Mouse (Mus musculus) thymus, postnatal 4 days (tissue): ENCODE measurements around the gene Gpr63.
"Not testable (repeated sequence)": the region's sequence is repeated elsewhere in the genome, so short reads cannot be mapped to it uniquely, and the experiment has no call there.

ENCODE experiments used
- DNase-seq: peaks from one replicate; pipeline ENCODE4 v3.0.0; 2021

Gpr63 gene

DNA sequence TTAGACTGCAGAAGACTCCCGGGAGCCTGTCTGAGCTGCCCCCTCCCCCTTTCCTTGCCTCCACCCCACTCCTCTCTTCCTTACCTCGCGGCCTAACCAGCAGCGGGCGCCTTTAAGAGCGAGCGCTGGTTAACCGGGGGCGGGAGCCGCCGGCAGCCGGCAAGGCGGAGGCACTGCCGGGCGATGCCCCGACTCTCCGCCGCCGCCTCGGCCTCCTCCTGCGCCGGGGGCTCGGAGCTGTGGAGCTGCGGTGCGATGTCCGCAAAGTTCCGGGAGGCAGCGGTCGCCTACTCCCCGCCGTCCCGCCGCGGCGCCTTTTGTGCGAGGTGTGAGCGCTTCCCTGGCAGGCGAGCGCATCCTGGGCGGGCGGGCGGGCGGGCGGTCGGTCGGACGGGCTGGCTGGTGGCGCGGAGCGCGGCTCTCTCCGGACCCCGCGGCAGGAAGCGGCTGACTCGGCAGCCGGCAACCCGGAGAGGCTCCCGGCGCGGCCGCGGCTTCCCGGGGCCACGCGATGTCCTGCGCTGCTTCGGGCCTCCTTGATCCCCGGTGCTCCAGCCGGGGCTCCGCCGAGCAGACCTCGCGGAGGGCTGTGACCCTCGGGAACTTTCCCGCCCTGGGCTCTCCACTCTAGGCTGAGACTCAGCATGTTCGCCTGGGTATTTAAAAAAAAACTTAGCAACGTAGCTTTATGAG, at the start of gene Gpr63:
TSS of gene Gpr63 (plus strand) at position 109 of the 693 bp plus-strand sequence.
- DNase-seq: peak; percentile 45

DNA sequence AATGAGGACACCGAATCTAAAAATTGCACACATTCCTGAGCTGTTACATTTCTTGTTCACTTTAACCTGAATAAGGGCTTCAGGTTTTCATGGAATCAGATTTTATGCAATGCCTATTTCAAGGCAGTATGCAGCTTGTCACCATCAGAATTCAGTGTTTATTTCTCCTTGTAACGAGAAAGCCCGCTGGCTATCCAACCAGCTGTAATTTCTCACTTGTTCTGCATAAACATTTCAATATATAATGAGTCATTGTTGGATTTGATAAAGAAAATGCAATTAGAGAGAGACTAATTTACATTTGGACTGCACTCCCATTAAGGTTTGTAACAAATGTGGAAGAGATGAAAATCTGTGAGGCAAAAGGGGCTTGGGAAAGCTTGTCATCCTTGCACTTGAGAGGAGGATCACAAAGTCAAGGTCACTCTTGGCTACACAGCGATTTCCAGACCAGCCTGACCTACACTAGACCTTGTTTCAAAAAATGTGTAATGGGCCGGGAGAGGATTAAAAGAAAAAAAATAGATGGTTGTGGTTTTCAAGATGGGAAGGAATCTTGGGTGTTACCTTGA, 46.1 kb upstream of the Gpr63 start:
- DNase-seq: no peak

DNA sequence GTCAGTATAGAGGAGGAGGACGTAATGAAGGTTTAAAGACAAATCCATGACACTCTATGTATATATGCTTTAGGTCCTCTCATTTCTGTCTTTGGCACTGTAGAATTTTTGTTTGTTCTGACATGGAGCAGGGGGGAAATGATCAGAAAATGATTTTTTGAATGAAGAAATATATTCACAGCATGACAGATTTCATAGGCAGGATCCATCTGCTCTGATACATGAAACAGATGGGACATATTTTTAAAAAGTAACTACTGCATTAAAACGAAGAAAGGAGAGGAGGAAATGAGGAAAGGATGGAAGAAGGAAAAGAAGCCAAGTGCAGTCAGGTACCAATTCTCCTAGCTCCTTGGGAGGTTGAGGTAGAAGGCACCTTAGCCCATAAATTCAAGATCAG, 41.5 kb upstream of the Gpr63 start:
- no peak for DNase-seq

DNA sequence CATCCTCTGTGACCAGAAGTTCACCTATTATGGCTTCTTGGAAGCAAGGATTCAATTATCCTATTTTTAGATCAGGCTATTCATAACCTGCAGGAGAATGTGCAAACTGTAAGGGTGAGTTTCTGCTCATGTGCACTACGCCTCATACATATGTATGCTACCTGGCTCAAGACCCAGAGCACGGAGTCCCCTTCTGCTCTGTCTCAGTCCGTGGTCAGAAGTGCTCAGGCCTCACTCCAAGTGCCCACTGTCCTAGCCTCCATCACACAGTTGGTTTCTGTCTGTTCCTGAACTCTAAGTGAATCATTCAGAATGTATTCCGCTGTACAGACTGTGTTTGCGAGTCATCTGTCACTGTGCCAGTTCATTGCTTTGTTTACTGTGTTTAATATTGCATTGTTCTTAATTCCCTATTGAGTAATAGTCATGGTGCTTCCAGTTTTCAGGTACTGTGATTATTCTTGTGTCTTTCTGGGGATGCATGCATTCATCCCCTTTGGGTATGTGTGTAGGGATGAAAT, 37.9 kb upstream of the Gpr63 start:
- no peak for DNase-seq

DNA sequence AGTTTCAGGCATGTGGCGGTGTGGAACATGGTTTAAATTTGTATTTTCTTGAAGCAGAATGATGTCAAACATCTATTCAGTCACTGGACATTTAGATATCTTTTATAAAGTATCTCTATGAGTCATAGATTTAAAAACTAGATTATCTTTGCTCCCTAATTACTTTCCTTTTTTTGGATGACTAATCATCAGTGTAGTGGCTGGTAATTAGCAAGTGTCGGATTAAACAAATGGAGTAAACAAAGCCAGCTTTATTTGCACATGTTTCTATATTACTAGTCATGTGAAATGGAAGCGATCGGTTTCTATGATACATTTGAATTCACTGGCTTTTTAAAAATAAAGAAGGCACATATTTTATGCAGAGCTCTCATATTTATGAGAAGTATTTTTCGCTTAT, 37.3 kb upstream of the Gpr63 start:
- no peak for DNase-seq

DNA sequence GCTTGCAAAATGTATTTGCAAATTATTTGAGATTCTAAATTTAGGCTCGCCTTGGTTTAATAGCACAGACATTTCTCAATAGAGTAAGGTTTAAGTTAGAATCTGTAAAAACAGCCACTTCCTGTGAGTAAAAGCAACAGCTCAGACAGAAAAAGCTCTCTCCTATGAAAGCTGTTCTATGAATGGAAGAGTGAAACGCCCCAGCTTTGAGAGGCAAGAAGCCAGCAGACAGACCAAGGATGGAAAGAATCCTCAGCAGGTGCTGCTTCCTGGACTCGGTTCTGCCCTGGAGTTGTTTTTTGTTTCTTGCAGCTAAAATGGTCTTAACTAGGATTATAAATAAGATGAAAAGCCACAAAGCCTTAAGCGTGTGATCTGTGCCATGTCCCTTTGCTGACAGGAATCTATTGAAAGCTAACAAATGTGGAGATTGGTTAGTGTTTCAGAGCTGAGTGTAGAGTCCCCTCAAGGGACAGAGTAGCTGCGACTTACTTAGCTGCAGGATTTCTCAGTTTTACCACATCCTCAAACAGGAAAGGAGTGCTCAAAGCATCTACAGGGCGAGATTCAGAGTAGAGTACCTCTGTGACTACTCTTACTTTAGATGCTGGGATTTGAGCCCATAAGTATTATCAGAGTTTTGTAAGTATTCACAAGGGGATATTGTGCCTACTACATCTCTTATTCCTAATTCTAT, 23.3 kb upstream of the Gpr63 start:
- no peak for DNase-seq

DNA sequence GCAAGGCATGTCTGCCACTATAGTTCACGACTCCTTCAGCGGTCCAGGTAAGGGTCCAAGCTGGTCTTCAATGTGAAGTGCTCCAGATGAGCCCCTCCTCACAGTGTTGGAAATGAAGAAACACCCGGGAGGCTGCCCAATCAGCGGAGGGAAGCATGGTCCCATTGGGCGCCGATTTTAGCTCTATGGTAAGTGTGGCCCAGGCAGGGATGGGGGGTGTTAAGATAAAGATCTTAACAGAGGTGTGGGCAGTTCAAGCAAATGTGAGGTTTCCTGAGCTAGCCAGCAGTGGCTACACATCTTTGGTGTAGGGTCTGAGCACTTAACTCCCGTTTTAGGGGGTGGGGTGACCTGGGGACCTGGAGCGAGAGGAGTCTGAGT, 299 bp upstream of the Gpr63 start:
- DNase-seq: no peak

DNA sequence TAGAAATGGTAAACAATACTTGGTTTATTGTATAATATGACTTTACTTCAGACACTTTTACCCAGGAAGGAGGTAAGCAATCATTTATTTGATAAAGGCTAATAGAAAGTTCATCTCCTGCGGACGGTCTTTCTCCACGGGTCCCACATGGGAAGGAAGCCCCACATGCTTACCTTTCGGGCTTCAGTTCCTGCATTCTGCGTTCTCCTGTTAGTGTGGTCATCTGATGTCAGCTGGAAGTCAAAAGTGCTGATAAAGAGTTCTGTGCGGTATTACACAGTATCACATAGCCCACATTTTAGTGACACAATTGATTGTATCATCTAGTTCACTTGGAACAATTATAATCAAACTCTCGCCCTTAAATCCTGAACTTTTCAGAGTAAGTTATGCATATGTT, 1.0 kb downstream of the Gpr63 start:
- DNase-seq: no peak

DNA sequence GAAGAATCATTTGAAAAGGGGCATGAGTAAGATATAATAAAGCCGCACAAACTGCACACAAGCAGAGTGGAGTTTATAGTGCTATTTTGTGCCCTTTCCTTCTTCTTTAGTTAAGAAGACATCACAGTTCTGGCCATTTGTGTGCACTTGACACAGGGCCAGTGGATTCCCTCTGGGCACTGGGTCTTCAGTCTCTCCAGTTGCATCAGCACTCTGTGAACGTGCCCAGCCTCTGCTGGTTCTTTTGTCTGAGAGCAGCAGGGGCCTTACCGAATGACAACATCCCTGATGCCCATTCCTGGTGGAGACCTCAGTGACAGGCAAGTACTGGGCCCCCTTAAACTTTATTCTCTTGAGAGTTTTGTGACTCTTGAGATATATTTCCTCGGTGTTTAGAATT, 12.4 kb downstream of the Gpr63 start:
- DNase-seq: no peak

DNA sequence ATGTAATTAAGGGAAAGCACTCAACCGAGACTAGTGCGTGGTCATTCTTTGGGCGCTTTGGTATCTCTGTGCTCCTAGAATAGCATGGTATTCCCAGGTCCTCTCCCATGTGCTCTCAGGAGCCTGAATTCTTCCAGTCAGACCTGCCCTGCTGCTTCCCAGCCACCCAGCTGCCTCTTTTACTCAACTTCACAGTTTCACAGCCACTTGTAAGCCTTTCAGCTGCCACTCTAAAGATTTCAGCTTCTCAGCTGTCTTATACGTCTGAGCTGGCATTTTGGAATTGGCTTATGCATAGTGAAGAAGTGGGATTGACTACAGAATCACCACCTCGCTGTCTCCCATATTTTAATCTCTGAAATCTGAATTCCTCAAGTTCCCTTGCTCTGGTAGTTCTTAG, 19.4 kb downstream of the Gpr63 start:
- no peak for DNase-seq

DNA sequence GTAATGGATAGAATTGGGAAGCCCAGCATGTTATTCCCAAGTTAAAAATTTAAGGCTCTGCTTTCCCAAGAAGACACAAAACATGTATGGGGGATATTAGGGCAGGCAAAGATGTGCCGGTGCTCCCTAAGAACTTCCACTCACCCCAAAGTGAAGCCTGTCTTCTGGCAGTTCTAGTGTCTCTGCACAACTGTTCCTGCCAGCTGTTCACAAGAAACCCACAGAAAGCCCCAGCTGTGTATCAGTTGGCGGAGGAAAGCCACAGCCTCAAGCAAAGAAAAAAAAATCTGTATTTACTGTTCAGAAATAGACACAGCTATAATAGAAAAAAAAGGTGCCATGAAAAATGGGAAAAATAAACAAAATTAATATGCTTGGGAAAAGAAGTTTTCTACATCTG, 25.3 kb downstream of the Gpr63 start:
- DNase-seq: no peak

DNA sequence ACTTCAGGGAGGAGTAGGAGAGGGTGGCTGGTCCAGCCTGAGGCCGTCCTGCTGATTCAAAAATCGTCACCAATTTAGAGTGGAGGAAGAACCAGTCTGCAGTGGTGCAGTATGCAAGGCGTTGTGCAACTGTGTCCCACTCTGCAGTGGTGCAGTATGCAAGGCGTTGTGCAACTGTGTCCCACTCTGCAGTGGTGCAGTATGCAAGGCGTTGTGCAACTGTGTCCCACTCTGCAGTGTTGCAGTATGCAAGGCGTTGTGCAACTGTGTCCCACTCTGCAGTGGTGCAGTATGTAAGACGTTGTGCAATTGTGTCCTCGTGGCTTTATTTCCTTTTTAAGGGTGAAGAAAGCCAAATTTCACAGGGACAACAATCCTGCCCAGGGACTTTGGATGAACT, 43.1 kb downstream of the Gpr63 start:
- not testable (repeated sequence) for DNase-seq

DNA sequence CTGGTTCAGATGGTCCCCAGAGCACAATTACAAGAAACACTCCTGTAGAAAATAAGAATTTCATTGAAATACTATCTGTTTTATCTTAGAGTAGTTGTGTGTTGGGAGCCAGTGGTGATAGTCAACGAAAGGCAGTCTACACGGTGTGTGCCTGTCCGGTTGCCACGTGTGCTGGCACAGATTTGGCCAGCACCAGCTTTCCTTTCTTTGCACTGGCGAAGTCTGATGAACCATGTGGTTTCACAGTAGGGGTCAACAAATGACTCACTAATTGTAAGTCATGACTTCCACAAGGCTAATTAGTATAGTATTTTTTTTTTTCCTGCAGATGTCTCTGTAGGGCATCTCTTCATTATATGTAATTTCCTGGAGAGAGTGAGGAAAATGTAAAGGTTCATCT, 45.6 kb downstream of the Gpr63 start:
- no peak for DNase-seq

DNA sequence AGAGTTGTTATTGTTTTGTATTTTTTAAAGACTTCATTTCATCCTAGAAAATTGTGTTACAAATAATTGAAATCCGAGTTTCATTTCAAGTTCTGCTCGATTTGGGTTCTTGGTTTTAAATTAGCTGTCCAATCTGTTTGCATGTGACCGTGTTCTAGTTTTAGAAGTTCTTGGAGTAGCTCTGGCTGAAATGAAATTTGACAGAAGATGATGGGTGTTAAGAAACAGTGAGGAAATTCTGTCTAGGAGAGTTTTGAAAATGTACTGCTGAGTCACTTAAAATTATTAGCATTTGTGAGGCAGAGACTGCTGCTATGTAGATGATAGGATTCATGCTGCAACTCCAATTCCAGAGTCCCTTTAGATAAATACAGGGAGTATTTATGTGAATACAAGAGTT, 46.5 kb downstream of the Gpr63 start:
- no peak for DNase-seq

DNA sequence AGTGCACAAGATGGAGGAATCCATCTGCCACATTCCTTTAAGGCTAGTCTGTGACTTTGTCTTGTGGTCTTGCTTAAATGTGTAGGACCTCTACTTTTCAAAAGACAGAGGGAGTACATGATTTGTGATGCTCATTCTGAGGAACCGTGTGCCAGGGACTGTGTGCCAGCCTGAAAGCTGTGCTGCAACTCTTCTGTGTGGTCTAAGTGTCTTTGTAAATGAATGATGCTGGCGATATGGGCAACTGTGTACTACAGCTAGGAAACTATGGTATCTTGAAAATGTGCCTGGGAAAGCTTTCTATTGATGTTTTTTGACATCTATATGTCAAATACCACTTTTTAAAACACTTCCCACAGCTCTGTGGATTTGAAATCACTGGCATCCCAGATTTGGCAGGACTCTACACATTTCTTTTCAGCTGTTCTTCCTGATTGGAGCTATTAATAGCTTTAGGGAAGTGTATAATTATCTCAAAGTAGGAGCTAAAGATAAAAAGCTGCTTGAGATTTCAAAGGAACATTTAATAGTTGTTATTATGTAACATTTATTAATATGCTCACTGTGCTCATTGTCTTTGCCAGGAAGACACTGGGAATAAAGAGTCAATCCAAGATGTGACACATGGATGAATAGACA, 48.9 kb downstream of the Gpr63 start:
- no peak for DNase-seq

DNA sequence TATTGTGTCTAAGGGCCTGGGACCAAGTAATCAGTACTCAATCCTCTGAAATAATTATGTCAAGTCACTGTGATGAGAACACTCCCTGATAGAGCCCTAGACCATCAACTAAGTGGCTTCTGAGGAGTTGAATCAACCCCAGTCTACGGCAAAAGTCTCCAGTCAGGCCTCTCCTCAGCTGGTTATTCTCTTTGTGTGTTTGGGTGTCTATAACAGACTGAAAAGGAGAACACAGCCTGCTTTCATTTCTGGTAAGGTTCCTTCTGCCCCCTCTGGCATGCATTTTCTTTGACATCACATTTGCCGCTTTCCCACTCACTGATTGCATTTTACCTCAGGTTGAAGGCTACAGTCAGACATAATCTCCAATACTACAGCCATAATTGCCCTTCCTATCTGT, 62.0 kb downstream of the Gpr63 start:
- no peak for DNase-seq

DNA sequence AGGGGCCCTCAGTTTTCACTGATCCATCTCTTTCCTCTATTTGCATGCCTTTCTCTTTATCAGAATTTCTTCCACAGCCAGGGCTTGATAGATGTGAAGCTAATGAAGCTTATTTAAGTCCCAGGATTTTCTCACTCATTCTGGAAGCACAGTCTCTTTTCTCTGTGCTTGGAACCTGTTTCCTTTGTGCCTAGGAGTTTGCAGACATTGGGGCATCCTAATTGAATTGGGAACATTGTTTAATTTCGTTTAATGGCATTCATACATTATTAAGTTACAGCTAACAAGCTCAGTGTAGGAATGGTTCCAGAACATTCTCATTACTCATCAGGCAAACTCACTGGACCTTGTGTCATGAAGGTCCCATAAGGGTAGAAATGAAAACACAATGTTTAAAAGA, 62.5 kb downstream of the Gpr63 start:
- no peak for DNase-seq

DNA sequence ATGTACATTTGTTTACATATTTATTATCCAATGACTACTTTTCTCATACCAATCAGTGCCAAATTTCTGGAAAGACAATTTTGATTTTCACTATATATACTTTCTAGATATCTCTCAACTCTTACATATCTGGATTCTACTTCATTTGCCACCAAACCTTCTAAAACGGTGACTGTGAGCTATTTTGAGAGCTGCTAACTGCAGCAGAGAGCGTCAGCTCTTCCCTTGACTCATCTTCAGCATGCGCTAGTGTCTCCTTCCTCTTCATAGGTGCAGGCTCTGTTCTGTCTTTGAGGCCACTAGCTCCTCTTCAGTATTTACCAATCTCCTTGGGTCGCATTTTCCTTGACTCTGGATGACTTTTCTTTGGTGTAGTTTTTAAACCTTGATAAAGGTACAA, 63.7 kb downstream of the Gpr63 start:
- DNase-seq: no peak

DNA sequence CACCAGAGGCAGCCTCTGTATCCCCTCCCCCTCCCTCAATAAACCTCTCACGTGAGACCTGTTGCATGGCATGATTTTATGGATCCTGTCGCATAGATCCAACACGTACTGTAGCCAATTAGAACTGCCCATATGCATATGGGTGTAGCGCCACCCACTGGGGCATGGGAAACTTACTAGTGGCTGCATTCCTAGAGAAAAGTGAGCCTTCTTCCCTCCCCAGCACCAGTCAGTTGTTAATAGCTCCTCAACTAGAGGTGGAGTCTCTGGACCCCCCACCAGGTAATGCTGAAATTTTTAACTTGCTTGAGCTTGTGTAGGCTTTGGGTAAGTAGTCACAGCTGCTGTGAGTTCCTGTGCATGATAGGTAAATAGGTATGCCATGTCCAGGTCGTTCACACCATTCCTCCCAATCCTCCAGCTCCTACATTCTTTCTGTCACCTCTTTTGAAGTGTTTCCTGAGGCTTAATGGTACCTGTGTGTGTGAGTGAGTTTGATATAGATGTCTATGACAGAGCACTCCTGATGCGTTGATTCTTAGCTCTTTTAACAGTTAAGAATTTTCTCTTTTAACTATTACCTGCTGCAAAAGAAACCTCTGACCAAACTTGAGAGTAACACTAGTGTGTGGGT, 69.1 kb downstream of the Gpr63 start:
- DNase-seq: no peak

DNA sequence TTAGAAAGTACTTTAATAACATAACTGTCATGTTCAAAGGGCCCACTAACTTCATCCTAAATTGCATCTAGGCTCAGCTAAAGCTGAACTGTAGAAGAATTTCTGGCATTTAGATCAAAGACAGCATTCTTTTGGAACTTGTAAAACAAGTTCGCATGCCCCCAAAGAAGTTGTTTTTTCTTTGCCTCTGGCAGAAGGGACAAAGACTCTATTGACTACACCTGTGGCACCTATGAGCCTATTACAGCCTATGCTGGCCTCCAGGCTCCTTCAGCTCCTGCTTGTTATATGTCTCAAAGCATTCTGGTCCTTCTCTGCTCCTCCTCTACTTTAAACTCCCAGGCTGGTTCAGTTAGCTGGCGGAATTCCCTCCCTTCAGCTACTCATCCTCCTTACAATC, 69.6 kb downstream of the Gpr63 start:
- no peak for DNase-seq

DNA sequence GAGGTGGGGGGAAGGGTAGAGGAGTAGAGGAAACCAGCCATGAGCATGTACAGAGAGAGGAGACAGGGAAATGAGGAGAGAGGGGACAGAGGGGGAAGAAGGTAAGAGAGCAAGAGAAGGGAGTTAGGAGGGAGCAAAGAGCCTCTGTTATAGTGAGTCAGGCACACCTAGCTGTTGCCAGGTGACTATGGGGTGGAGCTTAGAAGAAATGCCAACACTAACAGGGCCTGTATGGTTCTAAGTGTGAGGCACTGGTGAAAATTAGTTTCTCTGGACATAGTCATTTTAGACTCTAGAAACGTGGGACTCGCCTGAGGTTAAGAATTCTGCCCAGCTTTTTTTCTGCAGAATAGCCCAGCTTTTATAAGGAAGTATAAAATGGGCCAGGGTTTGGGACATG, 71.1 kb downstream of the Gpr63 start:
- no peak for DNase-seq

DNA sequence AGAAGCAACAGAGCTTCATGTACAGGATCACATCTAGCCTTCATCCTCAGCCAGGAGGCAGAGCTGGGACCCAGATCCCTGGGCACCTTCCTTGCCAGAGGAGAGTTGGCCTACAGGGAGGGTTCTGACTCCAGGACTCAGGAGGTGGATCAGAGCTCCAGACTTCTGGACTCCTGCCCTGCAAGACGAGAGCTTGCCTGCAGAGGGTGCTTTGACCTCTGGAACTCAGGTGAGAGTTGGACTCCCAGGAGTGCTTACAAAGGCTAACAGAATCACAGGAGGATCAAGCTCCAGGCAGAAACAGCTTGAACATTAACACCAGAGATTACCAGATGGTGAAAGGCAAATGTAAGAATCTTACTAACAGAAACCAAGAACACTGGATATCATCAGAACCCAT, 89.3 kb downstream of the Gpr63 start:
- not testable (repeated sequence) for DNase-seq
